Mouse (Mus musculus) heart, adult 2 months (tissue): Measurements from ENCODE around the gene Spg11.

ENCODE experiments used
- CTCF ChIP-seq: fragments of 200-600 bp; IDR thresholded peaks from 2 replicates; pipeline ENCODE4 v1.8.1; 2022; ENCODE audit warnings: antibody characterized with exemption, mild to moderate bottlenecking, moderate library complexity
- POLR2A ChIP-seq: fragments of 200-500 bp; IDR thresholded peaks from 2 replicates; pipeline ENCODE4 v1.6.1; 2011; ENCODE audit warnings: mild to moderate bottlenecking, low read depth, low read length, control low read depth; ENCODE audit not compliant: insufficient read depth

DNA sequence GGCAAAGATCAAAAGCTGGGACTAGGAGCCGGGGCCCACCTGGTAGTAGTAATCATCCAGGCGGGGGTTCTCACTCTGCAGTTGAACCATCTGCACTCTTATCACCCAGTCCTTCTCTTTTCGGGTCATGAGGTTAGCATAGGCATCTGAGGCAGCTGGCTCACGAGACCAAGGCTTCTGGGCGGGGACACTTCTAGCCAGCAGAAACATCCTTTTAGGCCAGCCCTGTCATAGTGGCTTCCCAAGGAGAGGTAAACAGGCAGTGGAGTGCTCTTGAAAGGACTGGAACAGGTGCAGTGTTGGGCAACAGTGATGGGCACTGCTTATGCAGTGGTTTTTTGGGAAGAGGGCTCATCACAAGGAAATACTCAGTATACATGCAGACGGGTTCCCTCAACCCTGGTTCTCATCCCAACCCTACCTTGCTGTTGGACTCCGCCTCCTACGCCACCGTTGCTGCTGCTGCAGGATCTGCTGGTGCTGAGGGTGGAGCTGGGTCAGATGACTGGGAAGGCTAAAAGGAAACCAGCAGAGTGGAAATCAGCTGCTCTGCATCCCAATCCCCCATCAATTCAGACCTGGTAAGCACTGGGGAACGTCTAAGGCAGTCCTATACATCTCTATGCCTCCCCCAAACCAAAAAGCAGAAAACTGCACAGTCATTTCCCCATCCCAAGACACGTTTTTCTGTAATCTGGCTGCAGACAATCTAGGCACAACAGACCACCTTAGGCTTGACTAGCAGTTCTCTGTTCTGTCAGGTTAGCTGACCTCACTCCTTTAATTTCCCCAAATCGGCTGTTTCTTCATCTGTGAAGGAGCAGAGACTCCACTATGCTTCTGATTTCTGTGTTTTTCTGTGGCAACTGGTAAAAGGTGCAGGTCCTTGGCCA is 7.7 kb upstream of the Spg11 start:
- TF ChIP-seq POLR2A: no peak
- TF ChIP-seq CTCF: no peak
